Mouse (Mus musculus): ENCODE data around the gene Olfr525.

DNA sequence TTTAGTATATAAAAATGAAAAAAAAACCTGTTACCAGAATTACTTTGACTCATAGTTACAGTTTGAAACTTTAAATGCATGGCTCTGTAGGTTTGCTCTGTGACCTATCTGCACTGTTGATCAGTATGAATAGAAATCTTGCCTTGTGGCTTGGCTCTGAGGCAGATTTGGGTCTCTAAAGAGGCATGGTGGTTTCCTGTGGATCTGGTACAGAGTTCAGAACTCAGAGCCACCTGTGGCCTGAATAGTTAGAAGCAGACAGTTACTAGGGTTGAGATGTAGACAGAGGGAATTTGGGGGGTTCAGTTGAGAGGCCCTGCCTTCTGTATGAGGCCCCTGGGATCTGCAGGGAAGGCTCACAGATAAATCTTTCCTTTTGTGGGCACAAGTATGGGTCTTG, 477 bp downstream of the Olfr525 start:
- TF ChIP-seq GATA1 (IDR thresholded peaks at IDR 0.05; ENCODE audit: low read length) (no peak), TAL1 (IDR thresholded peaks at IDR 0.05; ENCODE audit: low read length) (no peak)
